Mouse (Mus musculus) embryonic facial prominence, embryonic 11.5 days (tissue): ENCODE measurements around the gene Scn2a. TPM values are rescaled to one million over a fixed set of nuclear protein-coding genes. Genes with fewer than 3 reads are reported as not detected.
"Not testable (repeated sequence)": the region's sequence is repeated elsewhere in the genome, so short reads cannot be mapped to it uniquely, and the experiment has no call there.

Experiments
- ATAC-seq: fragments of 200-750 bp; cut with Nextera tagmentation; replicated peaks from 2 replicates; pipeline ENCODE4 v1.8.0; 2017; ENCODE audit warnings: low read depth; ENCODE audit not compliant: insufficient number of reproducible peaks, low FRiP score, low TSS enrichment
- DNase-seq: peaks from one replicate; pipeline ENCODE4 v3.0.0-alpha.2; 2015; ENCODE audit warnings: low spot score
- H3K27ac ChIP-seq: fragments of 300-500 bp; sonication (generic); replicated peaks from 2 replicates; pipeline ENCODE4 v1.5.1; 2014; ENCODE audit warnings: mild to moderate bottlenecking, low read depth, low read length, control low read depth
- H3K27me3 ChIP-seq: fragments of 300-500 bp; sonication (generic); 2 replicates; pipeline ENCODE4 v1.6.1; 2014; ENCODE audit warnings: mild to moderate bottlenecking, low read length, moderate library complexity, mixed read lengths; ENCODE audit not compliant: control insufficient read depth, insufficient read depth
- H3K36me3 ChIP-seq: fragments of 300-500 bp; sonication (generic); replicated peaks from 2 replicates; pipeline ENCODE4 v1.6.1; 2014; ENCODE audit warnings: low read depth, mild to moderate bottlenecking, low read length, moderate library complexity, mixed read lengths; ENCODE audit not compliant: control insufficient read depth, insufficient read depth
- H3K4me1 ChIP-seq: fragments of 300-500 bp; sonication (generic); 2 replicates; pipeline ENCODE4 v1.6.1; 2014; ENCODE audit warnings: low read length, mixed read lengths; ENCODE audit not compliant: control insufficient read depth, insufficient read depth
- H3K4me2 ChIP-seq: fragments of 300-500 bp; sonication (generic); 2 replicates; pipeline ENCODE4 v1.6.1; 2014; ENCODE audit warnings: low read depth, mild to moderate bottlenecking, control low read depth, low read length, moderate library complexity
- H3K4me3 ChIP-seq: fragments of 300-500 bp; sonication (generic); 2 replicates; pipeline ENCODE4 v1.5.1; 2014; ENCODE audit warnings: low read depth, low read length, control low read depth
- H3K9ac ChIP-seq: fragments of 300-500 bp; sonication (generic); replicated peaks from 2 replicates; pipeline ENCODE4 v1.6.1; 2014; ENCODE audit warnings: mild to moderate bottlenecking, control low read depth, low read length
- H3K9me3 ChIP-seq: fragments of 300-500 bp; sonication (generic); replicated peaks from 2 replicates; pipeline ENCODE4 v1.6.1; 2016; ENCODE audit warnings: mild to moderate bottlenecking, low read length, inconsistent platforms, mixed read lengths; ENCODE audit not compliant: control insufficient read depth
- WGBS: fragments of 180-500 bp; shearing (Covaris S2); extraction: QIAGEN DNeasy Blood & Tissue Kit; methylation state at CpG from one replicate; pipeline ENCODE4 v1.1.7; 2014; 5-methylcytosine and 5-hydroxymethylcytosine counted together
- polyA plus RNA-seq: library from polyadenylated mRNA; unstranded; fragments of >200 nt; fragmentation: Nextera tagmentation; extraction: Ambion mirVana; gene quantifications from 2 replicates; pipeline ENCODE4 v1.2.1, GENCODE M21; 2014

Gene Scn2a
- polyA plus RNA-seq, 1 experiment from 2014 or later: 5.8 TPM

DNA sequence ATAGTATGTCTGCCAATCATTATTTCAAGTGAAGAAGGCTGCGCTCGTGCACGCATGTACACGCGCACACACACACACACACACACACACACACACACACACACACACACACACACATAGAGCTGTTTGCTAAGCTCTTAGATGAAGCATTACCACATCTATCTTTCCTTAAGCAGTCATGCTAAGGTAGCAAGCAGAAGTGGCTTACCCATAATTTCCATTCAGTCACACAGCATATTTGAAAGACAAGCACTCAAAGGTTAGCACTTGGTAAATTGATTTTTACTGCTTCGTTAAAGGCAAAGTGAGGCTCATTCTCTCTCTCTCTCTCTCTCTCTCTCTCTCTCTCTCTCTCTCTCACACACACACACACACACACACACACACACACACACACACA, 190.6 kb downstream of the Scn2a start:
- H3K4me1 ChIP-seq, H3K9ac ChIP-seq, H3K4me3 ChIP-seq, H3K27me3 ChIP-seq, DNase-seq, H3K9me3 ChIP-seq, H3K4me2 ChIP-seq, H3K36me3 ChIP-seq, H3K27ac ChIP-seq, ATAC-seq: not testable (repeated sequence)
- 88% methylated on average over 6 of the region's 6 CpGs for WGBS

Other genes with a start within 250 kb of the Scn2a start
- gene Scn3a, start 53.1 kb upstream of the Scn2a start, polyA plus RNA-seq: 5.6 and 6.9 TPM in 2 replicates
- 4.3 and 5.5 TPM in 2 replicates for gene Csrnp3, start 225.0 kb downstream of the Scn2a start, polyA plus RNA-seq